Mouse (Mus musculus): ENCODE data around the gene Abt1. TPM values are rescaled to one million over a fixed set of nuclear protein-coding genes. Genes with fewer than 3 reads are reported as not detected.

Gene Abt1
- 1 to 10 TPM; 7.9 to 8.7 TPM for total RNA-seq (2021)

DNA sequence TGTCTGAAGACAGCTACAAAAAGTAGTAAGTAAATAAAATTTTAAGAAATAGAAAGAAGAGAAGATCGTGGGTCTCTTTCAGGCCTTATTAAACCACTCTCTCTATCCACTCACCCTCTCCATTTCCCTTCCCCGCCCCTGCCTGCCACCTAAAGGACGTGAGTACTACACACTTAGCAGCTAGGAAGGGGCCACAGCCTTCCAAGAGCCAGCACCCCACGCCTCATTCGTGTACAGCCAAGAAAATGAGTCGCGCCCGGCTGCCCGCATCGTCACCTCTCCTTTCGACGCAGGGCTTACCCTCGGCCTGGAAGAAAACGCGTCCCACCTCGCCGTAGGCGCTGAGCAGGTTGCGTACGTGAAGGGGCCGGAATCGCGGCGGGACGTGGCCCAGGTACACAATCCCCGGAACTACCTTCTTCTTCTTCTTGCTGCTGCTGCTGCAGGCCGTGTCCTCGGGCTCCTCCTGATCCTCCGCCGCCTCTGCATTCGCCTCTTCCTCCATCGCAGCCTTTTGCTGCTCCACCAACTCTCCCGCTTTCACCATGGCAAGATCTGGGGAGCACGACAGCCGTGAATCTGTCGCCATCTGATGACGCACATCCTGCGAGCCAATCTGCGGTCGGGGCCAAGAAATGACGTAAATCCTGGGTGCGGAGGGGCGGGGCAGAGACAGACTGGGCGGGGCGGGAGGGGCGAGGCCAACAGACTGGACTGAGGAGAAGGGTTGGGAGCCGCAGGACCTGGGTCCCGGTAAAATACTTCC lies at the start of gene Abt1:
Gene Abt1 (minus strand): TSS at position 581 of the 766 bp plus-strand sequence.
- DNase-seq, result peak; percentile 93 to 94

DNA sequence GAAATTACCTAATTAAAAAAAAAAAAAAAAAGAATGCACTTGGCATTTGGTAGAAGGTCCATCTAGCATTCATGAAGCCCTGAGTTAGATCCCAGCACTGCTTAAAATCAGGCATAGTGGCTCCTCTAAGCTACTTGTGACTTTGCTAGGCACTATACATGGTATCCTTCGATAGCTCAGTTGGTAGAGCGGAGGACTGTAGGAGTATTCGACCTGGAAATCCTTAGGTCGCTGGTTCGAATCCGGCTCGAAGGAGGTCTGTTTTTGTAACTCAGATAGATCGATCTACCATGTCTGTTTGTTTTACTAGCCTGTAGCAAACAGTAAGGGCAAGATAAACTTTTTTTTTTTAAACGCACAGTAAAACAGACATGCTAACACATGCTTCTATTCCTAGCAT lies 43.2 kb upstream of the Abt1 start:
- DNase-seq, result peak; percentile 51 to 71

DNA sequence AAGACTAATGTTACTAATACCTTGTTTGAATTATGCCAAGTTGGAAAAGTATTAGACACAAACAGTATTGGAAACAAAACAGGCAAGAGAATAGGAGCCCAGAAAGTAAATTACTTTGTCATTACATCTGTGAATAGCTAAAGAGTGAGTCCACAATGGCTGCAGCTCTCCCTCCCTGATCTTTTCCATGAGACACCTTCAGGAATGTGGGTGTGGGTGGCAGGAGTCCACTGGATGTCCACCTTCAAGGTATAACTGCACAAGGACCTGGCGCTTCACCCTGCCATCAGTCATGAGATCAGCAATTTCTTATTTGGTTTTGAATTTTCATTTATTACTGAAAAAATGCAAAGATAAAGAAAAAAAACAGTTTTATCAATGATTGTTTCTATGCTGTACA lies 42.6 kb upstream of the Abt1 start:
- DNase-seq, result no peak

DNA sequence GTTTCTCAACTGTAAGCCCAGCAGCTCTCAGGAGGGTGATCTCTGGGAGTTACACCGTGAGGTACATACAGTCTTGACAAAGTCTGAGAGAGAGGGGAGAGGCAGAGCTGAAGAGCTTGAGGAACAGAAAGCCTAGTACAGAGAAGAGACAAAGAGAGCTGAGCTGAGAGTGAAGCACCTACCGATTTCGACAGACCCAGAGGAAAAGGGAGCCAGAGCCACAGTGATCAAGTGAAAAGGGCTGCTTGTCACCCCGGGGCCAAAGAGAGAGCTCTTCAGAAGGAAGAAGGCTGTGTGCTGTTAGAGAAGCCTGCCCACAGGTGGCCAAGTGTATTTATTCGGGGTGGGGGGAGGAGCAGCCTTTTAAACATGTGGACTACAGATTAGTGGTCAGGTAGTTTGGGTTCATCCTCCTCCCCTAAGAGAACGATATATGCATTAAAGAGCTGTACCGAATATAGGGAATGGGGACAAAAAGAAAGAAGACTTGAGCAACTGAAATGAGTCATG lies 42.0 kb upstream of the Abt1 start, which contains the start of gene Btn1a1:
Gene Btn1a1 (minus strand): TSS at position 302 of the 510 bp plus-strand sequence.
- DNase-seq, result no peak

GRCm38 (mm10) chr13:23464841-23465366 lies 41.2 kb upstream of the Abt1 start:
- no peak for DNase-seq

DNA sequence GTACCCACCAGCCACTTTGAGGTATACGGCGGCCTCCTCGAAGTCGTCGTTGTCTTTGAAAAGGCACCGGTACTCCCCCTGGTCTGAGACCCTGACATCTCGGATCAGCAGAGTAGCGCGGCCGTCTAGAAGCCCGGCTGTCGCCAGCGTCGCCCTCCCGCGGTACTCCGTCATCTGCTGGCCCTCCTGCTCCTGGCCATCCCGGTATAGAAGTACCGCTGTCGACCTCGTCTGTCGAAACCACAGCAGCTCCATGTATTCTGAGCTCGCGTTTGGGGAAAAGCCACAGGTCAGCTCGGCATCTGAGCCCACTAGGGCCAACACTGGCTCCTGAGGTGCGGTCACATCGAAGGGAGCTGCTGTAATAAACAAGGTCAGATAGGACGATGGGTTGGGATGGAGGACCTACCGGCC lies 40.6 kb upstream of the Abt1 start:
- peak in 1 of 2 experiments; percentile 27 for DNase-seq

- DNase-seq, result peak; percentile 87 to 88
These were observed 39.9 kb upstream of the Abt1 start for GRCm38 (mm10) chr13:23463381-23464223.

- DNase-seq, result no peak
These were observed 39.0 kb upstream of the Abt1 start for GRCm38 (mm10) chr13:23462669-23463068.

- no peak for DNase-seq
These were observed 38.4 kb upstream of the Abt1 start for GRCm38 (mm10) chr13:23462063-23462462.

DNA sequence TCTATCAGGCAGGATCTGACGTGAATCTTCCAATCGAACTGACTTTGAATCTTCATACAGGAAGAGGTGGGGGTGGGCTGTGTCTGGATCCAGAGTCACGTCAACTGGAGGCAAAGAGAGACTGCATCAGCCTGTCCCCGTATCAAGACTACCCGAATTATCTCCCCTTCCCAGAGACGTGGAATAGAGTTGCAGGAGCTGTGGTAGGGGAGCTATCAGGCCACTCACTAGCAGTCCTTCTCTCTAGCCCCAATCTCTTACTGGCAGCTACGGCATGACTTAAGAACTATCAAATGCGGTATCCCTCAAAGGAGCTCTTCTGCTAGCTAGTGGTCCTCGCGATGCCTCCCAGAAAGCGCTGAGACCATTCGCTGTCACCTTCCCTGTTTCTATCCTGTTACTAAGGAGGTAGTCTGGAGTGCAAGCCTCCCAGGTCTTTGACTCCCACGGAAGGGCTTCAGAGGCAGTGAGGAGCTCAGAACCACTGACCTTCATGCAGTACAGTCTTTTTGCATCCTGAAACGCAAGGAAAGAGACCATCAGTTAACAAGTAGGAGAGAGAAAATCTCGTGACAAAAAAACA lies 35.7 kb upstream of the Abt1 start:
- DNase-seq, result no peak

GRCm38 (mm10) chr13:23453926-23454325 lies 30.3 kb upstream of the Abt1 start:
- DNase-seq, result no peak

DNA sequence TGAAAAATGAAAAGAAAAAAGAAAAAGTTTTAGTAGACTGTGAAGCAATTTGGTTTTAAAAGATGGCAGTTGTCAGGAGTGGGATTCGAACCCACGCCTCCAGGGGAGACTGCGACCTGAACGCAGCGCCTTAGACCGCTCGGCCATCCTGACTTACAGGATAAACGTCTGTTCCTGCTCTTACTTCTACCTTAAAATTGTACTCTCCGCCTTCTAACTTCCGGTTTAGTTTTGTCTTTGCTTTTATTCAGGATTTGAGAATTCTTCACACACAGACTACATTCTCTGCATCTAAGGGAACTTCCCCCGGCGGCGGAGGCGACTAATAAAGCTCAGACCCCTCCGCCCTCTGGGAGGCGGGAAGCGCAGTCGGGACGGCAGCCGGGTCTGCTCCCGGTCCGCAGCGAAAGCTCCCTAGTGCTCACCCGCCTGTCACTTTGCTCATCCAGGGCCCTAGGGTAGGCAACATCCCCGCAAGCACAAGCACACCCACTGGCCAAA lies 29.7 kb upstream of the Abt1 start:
- peak; percentile 77 to 85 for DNase-seq

- DNase-seq, result peak; percentile 89 to 92
These were observed 26.7 kb upstream of the Abt1 start for GRCm38 (mm10) chr13:23450398-23450797.

DNA sequence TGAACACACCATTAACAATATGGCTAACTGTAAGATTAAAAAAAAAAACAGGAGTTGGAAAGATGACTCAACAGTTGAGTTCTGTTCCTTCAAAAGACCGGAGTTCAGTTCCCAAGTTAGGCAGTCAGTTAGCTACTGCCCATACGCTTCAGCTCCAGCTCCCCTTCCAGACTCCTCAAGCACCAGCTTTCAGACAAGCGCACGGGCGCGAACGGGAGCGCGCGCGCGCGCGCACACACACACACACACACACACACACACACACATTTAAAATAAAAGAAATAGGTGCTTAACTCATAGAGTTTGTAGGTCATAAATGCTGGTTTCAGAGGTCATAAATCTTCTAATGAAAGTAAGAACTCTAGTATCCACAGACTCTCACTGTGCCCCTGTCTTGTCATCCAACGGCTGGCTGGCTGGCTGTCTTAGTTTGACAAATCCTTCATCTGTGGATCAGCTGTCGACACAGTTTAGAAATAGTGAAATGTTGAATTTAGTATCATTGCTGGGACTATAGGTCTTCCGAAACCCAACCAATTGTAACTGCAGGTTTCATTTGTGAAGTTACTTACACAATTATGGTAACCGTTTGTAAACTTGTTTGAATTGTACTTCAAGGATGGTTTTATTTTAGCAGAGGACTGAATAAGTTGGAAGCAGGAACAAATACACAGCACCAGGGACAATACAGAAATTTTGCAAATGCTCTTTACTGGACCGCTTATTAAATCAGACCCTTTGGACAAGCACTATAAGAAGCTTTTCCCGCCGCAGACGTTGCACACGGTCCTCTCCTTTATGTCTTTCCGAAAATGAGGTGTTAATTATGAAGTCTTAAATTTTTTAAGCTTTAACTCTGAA lies 25.8 kb upstream of the Abt1 start:
- DNase-seq, result no peak

DNA sequence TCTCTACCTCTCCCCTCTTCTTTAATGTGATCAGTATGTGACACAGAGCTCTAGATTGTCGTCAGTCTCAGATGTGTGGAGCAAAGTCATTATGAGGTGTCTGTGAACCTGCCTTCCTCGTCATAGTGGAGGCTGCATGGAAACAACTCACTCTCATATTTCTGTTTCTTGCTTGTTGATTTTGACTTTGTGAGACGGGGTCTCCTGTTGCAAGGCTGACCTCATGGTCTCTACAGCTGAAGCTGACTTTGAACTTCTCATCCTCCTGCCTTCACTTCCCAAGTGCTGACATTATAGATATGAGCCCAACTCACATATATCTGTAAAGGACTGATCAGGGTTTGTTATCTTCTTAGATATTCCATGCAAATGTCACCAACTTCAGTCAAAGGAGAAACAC lies 25.1 kb upstream of the Abt1 start:
- DNase-seq, result no peak

GRCm38 (mm10) chr13:23446498-23446952 lies 22.9 kb upstream of the Abt1 start:
- peak; percentile 84 to 87 for DNase-seq

DNA sequence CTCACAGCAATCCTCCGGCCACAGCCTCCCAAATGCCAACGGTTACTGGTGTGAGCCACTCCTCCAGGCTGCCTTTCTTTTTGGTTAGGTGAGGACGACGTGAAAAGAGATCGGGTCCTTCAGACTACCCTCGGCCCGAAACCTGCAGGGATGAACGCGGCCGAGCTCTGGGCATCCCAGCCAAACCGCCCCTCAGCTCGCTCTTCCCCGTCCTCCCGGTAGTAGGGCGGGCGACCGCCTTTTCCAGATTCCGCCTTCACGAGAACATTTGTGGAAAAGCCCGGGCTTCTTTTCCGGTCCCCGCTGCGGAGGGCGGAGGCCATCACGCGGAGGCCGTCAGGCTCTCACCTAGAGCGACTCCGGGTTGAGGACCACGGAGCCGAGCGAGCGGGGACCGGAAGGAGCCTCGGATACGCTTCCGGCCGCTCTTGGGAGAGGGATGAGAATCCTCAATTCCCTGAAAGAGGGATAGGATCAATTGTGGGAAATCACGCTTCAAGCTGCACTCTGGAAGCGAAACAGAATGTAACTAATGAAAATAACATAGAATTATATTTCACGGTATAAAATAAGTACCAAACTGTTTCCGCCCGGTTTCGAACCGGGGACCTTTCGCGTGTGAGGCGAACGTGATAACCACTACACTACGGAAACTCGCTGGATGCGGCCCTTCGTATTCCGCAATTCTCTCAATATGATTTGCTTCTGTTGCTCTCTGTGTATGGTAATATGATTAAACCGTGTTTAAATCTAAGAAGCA lies 22.1 kb upstream of the Abt1 start:
- DNase-seq, result peak; percentile 90 to 93

- DNase-seq, result no peak
These were observed 21.5 kb upstream of the Abt1 start for GRCm38 (mm10) chr13:23445156-23445555.

DNA sequence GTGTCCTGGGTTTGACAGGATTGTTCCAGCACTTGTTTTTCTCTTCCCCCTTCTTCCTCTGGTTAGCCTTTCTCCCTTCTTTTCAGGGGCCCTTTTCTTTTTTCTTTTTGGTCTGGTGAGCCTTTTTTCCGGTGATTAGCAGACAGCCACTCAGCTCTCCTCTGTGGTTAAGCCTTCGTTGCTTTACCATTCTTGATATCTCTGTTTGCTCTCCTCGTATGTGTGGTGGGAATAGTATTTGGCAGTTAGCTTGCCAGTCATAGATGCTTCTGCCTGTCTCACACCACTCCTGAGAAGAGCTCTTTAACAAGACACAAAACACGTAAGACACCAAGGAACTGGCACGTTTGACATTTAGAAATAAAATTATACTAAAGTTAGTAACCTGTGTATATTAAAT lies 20.8 kb upstream of the Abt1 start:
- DNase-seq, result no peak

GRCm38 (mm10) chr13:23439901-23440300 lies 16.2 kb upstream of the Abt1 start:
- no peak for DNase-seq

DNA sequence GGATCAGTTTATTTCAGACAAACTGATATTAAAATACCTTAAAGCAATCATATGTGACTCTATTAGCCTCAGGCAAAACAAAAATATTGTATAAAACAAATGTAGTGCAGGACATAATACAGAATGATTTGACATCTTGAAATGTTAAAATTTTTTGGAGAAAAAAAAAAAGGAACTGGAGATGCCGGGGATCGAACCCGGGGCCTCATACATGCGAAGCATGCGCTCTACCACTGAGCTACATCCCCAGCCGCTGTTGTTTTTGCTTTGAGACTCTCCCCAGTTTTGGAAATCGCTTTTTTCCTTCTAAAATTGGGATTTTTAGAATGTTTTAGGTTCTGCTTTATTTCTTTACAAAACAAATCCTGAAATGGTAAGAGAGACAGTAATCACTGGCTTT lies 14.9 kb upstream of the Abt1 start:
- DNase-seq, result peak in 1 of 2 experiments; percentile 55
